Mouse (Mus musculus) stomach, postnatal 0 days (tissue): ENCODE results near the gene Fosb. TPM values are rescaled to one million over a fixed set of nuclear protein-coding genes. Genes with fewer than 3 reads are reported as not detected.
A peak's percentile ranks its signal among the peaks of the same experiment; 100 is the strongest.

ENCODE experiments used
- ATAC-seq: fragments of 200-750 bp; cut with Nextera tagmentation; 2 replicates; pipeline ENCODE4 v1.8.0; 2017; ENCODE audit not compliant: low FRiP score, low TSS enrichment
- DNase-seq: peaks from one replicate; pipeline ENCODE4 v3.0.0-alpha.2; 2016; ENCODE audit warnings: low spot score
- H3K27ac ChIP-seq: fragments of 300-500 bp; sonication (generic); replicated peaks from 2 replicates; pipeline ENCODE4 v1.5.1; 2014; ENCODE audit warnings: mild to moderate bottlenecking, control low read depth
- H3K27me3 ChIP-seq: fragments of 300-500 bp; sonication (generic); 2 replicates; pipeline ENCODE4 v1.6.1; 2014; ENCODE audit warnings: low read length; ENCODE audit not compliant: control insufficient read depth, insufficient read depth
- H3K36me3 ChIP-seq: fragments of 300-500 bp; sonication (generic); 2 replicates; pipeline ENCODE4 v1.6.1; 2014; ENCODE audit warnings: low read length, mixed read lengths; ENCODE audit not compliant: control insufficient read depth, insufficient read depth
- H3K4me1 ChIP-seq: fragments of 300-500 bp; sonication (generic); replicated peaks from 2 replicates; pipeline ENCODE4 v1.6.1; 2014; ENCODE audit warnings: antibody characterized with exemption; ENCODE audit not compliant: control insufficient read depth, insufficient read depth
- H3K4me2 ChIP-seq: fragments of 300-500 bp; sonication (generic); replicated peaks from 2 replicates; pipeline ENCODE4 v1.6.1; 2014; ENCODE audit warnings: low read depth, mild to moderate bottlenecking, control low read depth, moderate library complexity
- H3K4me3 ChIP-seq: fragments of 300-500 bp; sonication (generic); 2 replicates; pipeline ENCODE4 v1.5.1; 2014; ENCODE audit warnings: low read depth, low read length, control low read depth
- H3K9ac ChIP-seq: fragments of 300-500 bp; sonication (generic); 2 replicates; pipeline ENCODE4 v1.6.1; 2014; ENCODE audit warnings: mild to moderate bottlenecking, low read length, control low read depth, mixed read lengths
- H3K9me3 ChIP-seq: fragments of 300-500 bp; sonication (generic); 2 replicates; pipeline ENCODE4 v1.6.1; 2016; ENCODE audit warnings: low read length; ENCODE audit not compliant: control insufficient read depth
- CTCF ChIP-seq: IDR thresholded peaks from 2 replicates; pipeline ENCODE4 v1.5.1; 2016; ENCODE audit warnings: antibody characterized with exemption, low read depth, mild to moderate bottlenecking, moderate library complexity
- EP300 ChIP-seq: optimal IDR thresholded peaks from 2 replicates; pipeline ENCODE3; 2016; ENCODE audit warnings: antibody characterized with exemption
- WGBS: fragments of 180-500 bp; shearing (Covaris S2); extraction: QIAGEN DNeasy Blood & Tissue Kit; methylation state at CpG from one replicate; pipeline ENCODE4 v1.1.7; 2014; 5-methylcytosine and 5-hydroxymethylcytosine counted together
- polyA plus RNA-seq: library from polyadenylated mRNA; unstranded; fragments of >200 nt; fragmentation: Nextera tagmentation; extraction: Ambion mirVana; gene quantifications from 2 replicates; pipeline ENCODE4 v1.2.1, GENCODE M21; 2015

Fosb gene
- polyA plus RNA-seq, 1 experiment from 2014 or later = 0.21 TPM

DNA sequence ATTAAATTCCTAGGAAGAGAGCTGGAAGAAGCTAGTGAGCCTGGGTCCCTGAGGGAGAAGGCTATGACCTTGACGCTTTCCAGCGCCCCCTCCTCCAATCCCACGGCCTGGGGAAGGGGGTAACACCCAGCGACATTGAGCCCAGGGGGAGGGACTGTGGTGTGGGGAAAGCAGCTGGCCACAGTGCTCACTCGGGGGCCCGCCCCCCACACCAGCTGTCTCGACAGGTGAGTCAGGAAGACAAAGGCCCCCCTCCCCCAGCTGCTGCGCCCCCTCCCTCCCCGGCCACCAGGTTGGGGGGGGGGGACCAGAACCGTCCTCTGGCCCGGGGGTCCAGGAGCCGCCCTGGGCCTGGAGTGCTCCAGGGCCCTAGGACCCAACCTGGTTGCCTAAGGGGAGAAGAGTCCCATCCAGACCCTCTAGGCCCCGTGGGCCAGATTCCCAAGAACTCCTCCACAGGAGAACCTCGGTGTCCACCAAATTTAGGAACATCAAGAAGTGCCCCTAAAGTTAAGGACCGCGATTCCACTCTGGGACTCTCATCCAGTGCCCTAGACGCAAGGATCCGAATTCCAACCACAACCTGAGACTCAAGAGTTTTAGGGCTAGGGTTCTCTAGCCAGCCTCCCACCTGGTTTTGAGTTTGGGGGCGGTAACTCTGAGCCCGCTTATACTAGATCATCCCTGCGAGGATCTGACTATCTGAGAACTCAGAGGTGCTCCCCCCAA, 39.2 kb downstream of the Fosb start:
- Histone ChIP-seq H3K4me2 (peak overlapping the region; percentile 98), H3K36me3 (no peaks in the 10 kb centered on the region), H3K4me1 (peaks cover 4% of the 10 kb centered on the region; the same call in 1 of the 2 replicates), H3K4me3 (peak overlapping the region; percentile 93), H3K9me3 (no peaks in the 10 kb centered on the region), H3K9ac (peak overlapping the region; percentile 91), H3K27me3 (no peaks in the 10 kb centered on the region), H3K27ac (peak overlapping the region; percentile 97)
- WGBS = 0% methylated on average over 18 of the region's 21 CpGs
- TF ChIP-seq CTCF = no peak
- TF ChIP-seq EP300 = no peak
- ATAC-seq = no peak
- peak; percentile 74 for DNase-seq

DNA sequence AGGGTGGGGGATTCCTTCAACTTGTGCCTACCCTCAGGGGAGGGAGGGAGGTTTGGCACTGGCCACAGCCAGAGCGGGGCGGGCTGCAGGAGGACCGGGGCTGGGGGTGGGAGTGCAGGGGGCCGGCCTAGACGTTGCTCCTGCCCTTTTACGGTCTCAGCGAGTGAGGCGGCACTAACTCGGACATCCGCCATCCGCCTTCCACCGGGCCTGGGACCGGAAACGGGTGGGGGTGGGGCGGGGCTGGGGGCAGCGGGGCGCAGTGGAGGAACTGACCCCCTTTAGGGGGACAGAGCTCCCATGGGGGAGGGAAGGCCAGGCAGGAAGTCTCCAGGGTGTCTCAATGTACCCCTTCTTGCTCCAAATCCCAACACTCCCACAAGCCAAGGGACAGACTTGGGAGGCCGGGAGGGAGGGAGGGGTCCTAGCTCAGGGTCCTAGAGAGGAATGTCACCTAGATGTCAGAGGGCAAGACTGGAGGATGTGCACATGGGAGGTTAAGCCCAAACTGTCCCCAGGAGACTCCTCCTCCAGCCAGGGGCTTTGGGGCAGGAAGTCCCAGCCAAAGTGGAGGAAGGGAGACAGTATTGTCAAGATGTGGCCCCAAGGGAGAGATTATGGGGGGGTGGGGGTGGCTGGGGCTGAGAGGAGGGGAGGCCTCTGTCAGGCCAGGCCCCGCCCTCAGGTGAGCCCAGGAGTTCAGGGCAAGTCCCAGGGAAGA, 40.0 kb downstream of the Fosb start:
- ATAC-seq = peak; percentile 63
- peak; percentile 87 for DNase-seq

GRCm38 (mm10) chr7:19268993-19269681, 40.7 kb downstream of the Fosb start:
- H3K27ac ChIP-seq = peak overlapping the region; percentile 97
- DNase-seq (peak; percentile 54), ATAC-seq (no peak)
- 10% methylated on average over 10 of the region's 10 CpGs for WGBS
- H3K4me3 ChIP-seq = peak overlapping the region; percentile 93
- H3K4me2 ChIP-seq = peak overlapping the region; percentile 98
- H3K27me3 ChIP-seq = no peaks in the 10 kb centered on the region
- no peaks in the 10 kb centered on the region for H3K9me3 ChIP-seq
- H3K36me3 ChIP-seq = 0 out of 2 replicates have a peak, but pooled peaks cover 3% of the 10 kb centered on the region
- H3K9ac ChIP-seq = peak overlapping the region; percentile 91
- TF ChIP-seq CTCF (no peak), EP300 (no peak)
- peaks cover 4% of the 10 kb centered on the region; the same call in 1 of the 2 replicates for H3K4me1 ChIP-seq

More for the DNA sequence above, 40.0 kb downstream of the Fosb start:
- WGBS = 7% methylated on average over 13 of the region's 19 CpGs
- Histone ChIP-seq H3K9me3 (no peaks in the 10 kb centered on the region), H3K9ac (peak overlapping the region; percentile 91), H3K27me3 (no peaks in the 10 kb centered on the region), H3K4me3 (peak overlapping the region; percentile 93), H3K4me2 (peak overlapping the region; percentile 98), H3K36me3 (no peaks in the 10 kb centered on the region), H3K27ac (peak overlapping the region; percentile 97), H3K4me1 (peaks cover 4% of the 10 kb centered on the region; the same call in 1 of the 2 replicates)
- TF ChIP-seq EP300 (no peak), CTCF (no peak)

- ATAC-seq (no peak), DNase-seq (peak; percentile 46)
- Histone ChIP-seq H3K4me3 (no peak overlapping the region), H3K4me2 (no peak overlapping the region), H3K27ac (peak overlapping the region; percentile 82), H3K36me3 (0 out of 2 replicates have a peak, but pooled peaks cover 3% of the 10 kb centered on the region), H3K4me1 (0 out of 2 replicates have a peak, but pooled peaks cover 4% of the 10 kb centered on the region), H3K9me3 (no peaks in the 10 kb centered on the region), H3K27me3 (no peaks in the 10 kb centered on the region), H3K9ac (peak overlapping the region; percentile 35; the same call in 1 of the 2 replicates)
- 40% methylated on average over 10 of the region's 10 CpGs for WGBS
- TF ChIP-seq EP300 = no peak
- no peak for TF ChIP-seq CTCF
Observed at GRCm38 (mm10) chr7:19267051-19267450, 42.8 kb downstream of the Fosb start.

DNA sequence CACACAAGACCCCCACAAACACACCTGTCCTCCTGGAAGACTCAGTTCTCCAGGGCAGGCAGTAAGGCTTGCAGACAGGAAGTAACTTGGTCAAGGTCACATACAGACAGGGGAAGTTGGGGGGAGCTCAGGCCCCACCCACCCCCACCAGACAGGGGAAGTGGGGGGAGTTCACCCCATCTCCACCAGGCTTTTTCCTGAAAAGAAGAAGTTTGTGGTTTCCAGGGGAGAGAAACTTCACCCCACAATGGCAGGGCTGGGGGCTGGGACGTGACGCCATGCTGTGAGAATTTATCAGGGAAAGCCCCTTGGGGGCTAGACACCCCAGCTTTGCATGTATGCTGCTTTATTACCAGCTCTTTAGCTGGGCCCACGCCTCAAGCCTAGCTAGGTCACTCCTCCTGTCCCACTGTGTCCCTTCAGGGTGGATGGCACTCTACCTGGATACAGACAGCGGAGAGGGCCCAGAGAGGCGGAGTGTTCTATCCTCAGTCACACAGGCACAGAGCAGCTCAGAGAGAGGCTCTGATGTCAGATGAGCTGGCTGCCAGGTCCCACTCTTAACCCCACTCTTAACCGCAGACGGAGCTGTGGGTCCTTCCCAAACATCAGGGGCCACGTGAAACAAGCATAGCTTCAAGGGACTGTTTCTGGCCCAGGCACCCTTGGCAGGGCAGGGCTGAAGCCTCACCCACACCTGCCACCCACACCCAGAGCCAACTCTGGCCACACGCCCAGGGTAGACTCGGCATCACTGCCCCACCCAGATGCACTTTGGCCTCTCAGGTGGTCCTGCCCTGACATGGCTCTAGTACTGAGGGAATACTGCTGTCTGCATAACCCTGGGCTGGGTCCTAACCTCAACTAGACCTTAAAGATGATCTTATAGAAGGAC, 43.7 kb downstream of the Fosb start:
- 51% methylated on average over 10 of the region's 10 CpGs for WGBS
- 0 out of 2 replicates have a peak, but pooled peaks cover 4% of the 10 kb centered on the region for H3K4me1 ChIP-seq
- H3K27ac ChIP-seq = peak overlapping the region; percentile 82
- no peak overlapping the region for H3K4me3 ChIP-seq
- peak; percentile 75 for ATAC-seq
- H3K36me3 ChIP-seq = peaks cover 4% of the 10 kb centered on the region; the same call in 1 of the 2 replicates
- DNase-seq = peak; percentile 92
- H3K4me2 ChIP-seq = peak overlapping the region; percentile 23; the same call in 1 of the 2 replicates
- H3K9me3 ChIP-seq = no peaks in the 10 kb centered on the region
- TF ChIP-seq EP300 (no peak), CTCF (no peak)
- H3K27me3 ChIP-seq = no peaks in the 10 kb centered on the region
- peak overlapping the region; percentile 41 for H3K9ac ChIP-seq
